Mouse (Mus musculus) hindbrain, embryonic 13.5 days (tissue): ENCODE data around the gene Enkur. TPM values are rescaled to one million over a fixed set of nuclear protein-coding genes. Genes with fewer than 3 reads are reported as not detected.
A peak's percentile ranks its signal among the peaks of the same experiment; 100 is the strongest.
"Not testable (repeated sequence)": the region's sequence is repeated elsewhere in the genome, so short reads cannot be mapped to it uniquely, and the experiment has no call there.

ENCODE experiments used
- ATAC-seq: fragments of 200-750 bp; cut with Nextera tagmentation; 2 replicates; pipeline ENCODE4 v1.8.0; 2017; ENCODE audit warnings: moderate TSS enrichment; ENCODE audit not compliant: low FRiP score
- H3K27ac ChIP-seq: fragments of 300-500 bp; sonication (generic); 2 replicates; pipeline ENCODE4 v1.5.1; 2015; ENCODE audit warnings: inconsistent platforms, mild to moderate bottlenecking, moderate library complexity
- H3K27me3 ChIP-seq: fragments of 300-500 bp; sonication (generic); 2 replicates; pipeline ENCODE4 v1.6.1; 2015; ENCODE audit warnings: mild to moderate bottlenecking, inconsistent platforms
- H3K36me3 ChIP-seq: fragments of 300-500 bp; sonication (generic); 2 replicates; pipeline ENCODE4 v1.6.1; 2015; ENCODE audit warnings: mild to moderate bottlenecking, inconsistent platforms
- H3K4me1 ChIP-seq: fragments of 300-500 bp; sonication (generic); replicated peaks from 2 replicates; pipeline ENCODE4 v1.6.1; 2015; ENCODE audit warnings: inconsistent platforms
- H3K4me2 ChIP-seq: fragments of 300-500 bp; sonication (generic); 2 replicates; pipeline ENCODE4 v1.6.1; 2015; ENCODE audit warnings: inconsistent platforms, mild to moderate bottlenecking, moderate library complexity
- H3K4me3 ChIP-seq: fragments of 300-500 bp; sonication (generic); 2 replicates; pipeline ENCODE4 v1.5.1; 2015; ENCODE audit warnings: mild to moderate bottlenecking, inconsistent platforms
- H3K9ac ChIP-seq: fragments of 300-500 bp; sonication (generic); 2 replicates; pipeline ENCODE4 v1.6.1; 2015; ENCODE audit warnings: mild to moderate bottlenecking, inconsistent platforms
- H3K9me3 ChIP-seq: fragments of 300-500 bp; sonication (generic); 2 replicates; pipeline ENCODE4 v1.6.1; 2016; ENCODE audit warnings: inconsistent platforms
- WGBS: fragments of 180-500 bp; shearing (Covaris S2); methylation state at CpG from one replicate; pipeline ENCODE4 v1.1.7; 2015; 5-methylcytosine and 5-hydroxymethylcytosine counted together
- polyA plus RNA-seq: library from polyadenylated mRNA; unstranded; fragments of >200 nt; fragmentation: Nextera tagmentation; extraction: Ambion mirVana; gene quantifications from 2 replicates; pipeline ENCODE4 v1.2.1, GENCODE M21; 2015

Enkur gene
- 3.7 and 6.0 TPM in 2 replicates for polyA plus RNA-seq

- no peaks in the 10 kb centered on the region for H3K27me3 ChIP-seq
These were observed at the start of gene Enkur, which contains the start of gene Thnsl1 for GRCm38 (mm10) chr2:21204912-21205830. Gene Enkur (minus strand): TSS chr2:21205365. Gene Thnsl1 (plus strand): TSS chr2:21205724.

GRCm38 (mm10) chr2:21254308-21254707 lies 49.1 kb upstream of the Enkur start:
- Histone ChIP-seq H3K27me3 (no peaks in the 10 kb centered on the region), H3K4me2 (no peak overlapping the region), H3K27ac (no peak overlapping the region), H3K4me1 (no peaks in the 10 kb centered on the region), H3K9ac (no peak overlapping the region), H3K4me3 (no peak overlapping the region), H3K36me3 (no peaks in the 10 kb centered on the region), H3K9me3 (no peaks in the 10 kb centered on the region)
- no peak for ATAC-seq

More at GRCm38 (mm10) chr2:21204912-21205830, at the start of gene Enkur, which contains the start of gene Thnsl1:
- H3K4me1 ChIP-seq: peaks cover 20% of the 10 kb centered on the region
- peak within 1 kb of the TSS; percentile 72 for H3K4me2 ChIP-seq
- WGBS: 3% methylated on average over 42 of the region's 43 CpGs
- H3K4me3 ChIP-seq: peak within 1 kb of the TSS; percentile 67
- peak; percentile 99 for ATAC-seq
- H3K36me3 ChIP-seq: no peaks in the 10 kb centered on the region
- H3K9me3 ChIP-seq: no peaks in the 10 kb centered on the region
- peak within 1 kb of the TSS; percentile 86 for H3K27ac ChIP-seq
- H3K9ac ChIP-seq: peak within 1 kb of the TSS; percentile 72

DNA sequence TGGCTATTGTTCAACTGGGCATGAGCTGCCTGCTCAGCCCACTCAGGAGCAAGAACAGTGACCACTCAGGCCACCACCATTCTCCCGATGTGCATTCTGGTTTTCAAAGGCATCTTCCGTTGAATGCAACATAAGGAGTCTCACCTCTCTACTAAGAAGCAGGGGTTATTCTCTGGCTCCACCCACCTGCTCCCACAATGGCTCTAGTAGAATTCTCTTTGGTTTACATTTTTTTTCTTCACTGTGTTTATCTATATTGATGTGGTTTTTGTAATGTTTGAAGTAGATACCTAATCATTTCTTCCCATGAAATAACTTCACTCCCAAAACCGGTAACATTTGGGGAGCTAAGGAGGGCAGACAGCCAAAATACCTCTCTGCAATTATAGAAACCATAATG lies 48.5 kb upstream of the Enkur start:
- no peaks in the 10 kb centered on the region for H3K9me3 ChIP-seq
- no peaks in the 10 kb centered on the region for H3K27me3 ChIP-seq
- no peak overlapping the region for H3K9ac ChIP-seq
- H3K36me3 ChIP-seq: no peaks in the 10 kb centered on the region
- 91% methylated on average over 3 of the region's 3 CpGs for WGBS
- no peak overlapping the region for H3K4me2 ChIP-seq
- H3K4me1 ChIP-seq: no peaks in the 10 kb centered on the region
- ATAC-seq: no peak
- no peak overlapping the region for H3K4me3 ChIP-seq
- no peak overlapping the region for H3K27ac ChIP-seq

GRCm38 (mm10) chr2:21245477-21246102 lies 40.4 kb upstream of the Enkur start:
- no peaks in the 10 kb centered on the region for H3K9me3 ChIP-seq
- WGBS: 89% methylated on average over 2 of the region's 2 CpGs
- H3K27ac ChIP-seq: no peak overlapping the region
- H3K9ac ChIP-seq: no peak overlapping the region
- H3K27me3 ChIP-seq: no peaks in the 10 kb centered on the region
- no peak for ATAC-seq
- no peaks in the 10 kb centered on the region for H3K4me1 ChIP-seq
- no peak overlapping the region for H3K4me2 ChIP-seq
- H3K4me3 ChIP-seq: no peak overlapping the region
- no peaks in the 10 kb centered on the region for H3K36me3 ChIP-seq

- no peak for ATAC-seq
- Histone ChIP-seq H3K9ac (no peak overlapping the region), H3K4me2 (no peak overlapping the region), H3K4me3 (no peak overlapping the region), H3K27ac (no peak overlapping the region), H3K4me1 (no peaks in the 10 kb centered on the region), H3K27me3 (no peaks in the 10 kb centered on the region), H3K36me3 (no peaks in the 10 kb centered on the region), H3K9me3 (no peaks in the 10 kb centered on the region)
- 89% methylated on average over 4 of the region's 4 CpGs for WGBS
These were observed 39.8 kb upstream of the Enkur start for GRCm38 (mm10) chr2:21244986-21245385.

DNA sequence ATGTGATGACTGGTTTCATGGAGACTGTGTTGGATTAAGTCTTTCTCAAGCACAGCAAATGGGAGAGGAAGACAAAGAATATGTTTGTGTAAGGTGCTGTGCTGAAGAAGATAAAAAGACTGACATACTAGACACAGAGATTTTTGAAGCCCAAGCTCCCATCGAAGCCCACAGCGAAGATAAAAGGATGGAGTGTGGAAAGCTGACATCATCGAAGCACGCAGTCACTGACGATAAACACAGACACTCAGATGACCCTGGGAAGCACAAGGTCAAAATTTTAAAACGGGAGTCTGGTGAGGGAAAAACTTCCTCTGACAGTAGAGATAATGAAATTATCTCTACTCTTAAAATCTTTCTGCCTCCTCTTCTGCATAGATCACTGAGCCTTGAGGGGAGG lies 38.9 kb upstream of the Enkur start:
- not testable (repeated sequence) for H3K36me3 ChIP-seq, H3K9me3 ChIP-seq, H3K4me3 ChIP-seq, ATAC-seq, H3K27ac ChIP-seq, H3K4me2 ChIP-seq, H3K9ac ChIP-seq, H3K4me1 ChIP-seq, H3K27me3 ChIP-seq
- 88% methylated on average over 5 of the region's 6 CpGs for WGBS

DNA sequence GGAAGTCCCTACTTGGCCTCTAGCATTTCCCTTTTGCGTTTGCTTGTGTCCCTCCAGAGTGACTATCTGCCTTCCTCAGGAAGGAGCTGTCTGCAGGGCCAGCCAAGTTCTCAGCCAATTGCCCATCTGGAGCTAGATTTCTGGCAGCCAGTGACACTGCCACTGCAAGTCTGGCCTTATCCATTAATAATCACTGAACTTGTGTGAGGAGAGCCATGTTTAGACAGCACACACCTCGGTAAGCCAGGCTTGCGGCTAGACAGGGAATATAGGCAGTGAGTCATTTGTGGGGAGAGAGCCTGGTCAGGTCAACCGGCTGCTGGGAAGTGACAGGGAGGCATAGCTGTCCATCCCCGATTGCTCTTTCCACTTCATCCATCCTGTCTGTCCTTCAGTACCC lies 31.7 kb upstream of the Enkur start:
- no peak overlapping the region for H3K4me2 ChIP-seq
- no peaks in the 10 kb centered on the region for H3K36me3 ChIP-seq
- ATAC-seq: no peak
- H3K9ac ChIP-seq: no peak overlapping the region
- H3K4me1 ChIP-seq: no peaks in the 10 kb centered on the region
- H3K27me3 ChIP-seq: no peaks in the 10 kb centered on the region
- no peak overlapping the region for H3K27ac ChIP-seq
- WGBS: 87% methylated on average over 5 of the region's 5 CpGs
- H3K9me3 ChIP-seq: no peaks in the 10 kb centered on the region
- H3K4me3 ChIP-seq: no peak overlapping the region

- no peak overlapping the region for H3K27ac ChIP-seq
- no peak overlapping the region for H3K9ac ChIP-seq
- no peaks in the 10 kb centered on the region for H3K9me3 ChIP-seq
- H3K27me3 ChIP-seq: no peaks in the 10 kb centered on the region
- H3K4me1 ChIP-seq: no peaks in the 10 kb centered on the region
- no peaks in the 10 kb centered on the region for H3K36me3 ChIP-seq
- WGBS: 95% methylated on average over 4 of the region's 4 CpGs
- no peak for ATAC-seq
- no peak overlapping the region for H3K4me2 ChIP-seq
- H3K4me3 ChIP-seq: no peak overlapping the region
These were observed 30.8 kb upstream of the Enkur start for GRCm38 (mm10) chr2:21235844-21236386.

GRCm38 (mm10) chr2:21234871-21235648 lies 29.9 kb upstream of the Enkur start:
- Histone ChIP-seq H3K27me3 (no peaks in the 10 kb centered on the region), H3K4me3 (no peak overlapping the region), H3K4me1 (no peaks in the 10 kb centered on the region), H3K36me3 (no peaks in the 10 kb centered on the region), H3K9ac (no peak overlapping the region), H3K9me3 (no peaks in the 10 kb centered on the region), H3K4me2 (no peak overlapping the region), H3K27ac (no peak overlapping the region)
- ATAC-seq: no peak
- WGBS: 86% methylated on average over 9 of the region's 9 CpGs

DNA sequence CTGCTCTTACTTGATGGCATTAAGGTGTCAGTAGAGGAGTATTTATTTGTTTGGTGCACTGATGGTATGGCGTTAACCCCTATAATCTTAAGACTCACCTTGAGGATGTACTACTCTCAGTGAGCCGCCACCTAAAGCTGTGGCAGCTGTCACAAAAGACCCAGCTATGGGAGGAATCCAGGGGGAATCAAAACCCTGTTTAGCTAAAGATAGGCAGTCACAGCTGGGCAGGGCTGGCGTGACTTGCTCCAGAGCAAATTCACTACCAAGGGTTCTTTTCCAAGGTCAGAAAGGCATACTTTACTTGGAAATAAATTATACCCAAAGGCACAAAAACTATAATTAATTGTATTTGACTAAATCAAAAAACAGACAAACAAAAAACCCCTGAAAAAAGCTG lies 26.0 kb upstream of the Enkur start:
- no peak overlapping the region for H3K9ac ChIP-seq
- ATAC-seq: no peak
- H3K4me1 ChIP-seq: no peaks in the 10 kb centered on the region
- H3K4me2 ChIP-seq: no peak overlapping the region
- H3K36me3 ChIP-seq: 0 out of 2 replicates have a peak, but pooled peaks cover 2% of the 10 kb centered on the region
- H3K4me3 ChIP-seq: no peak overlapping the region
- H3K9me3 ChIP-seq: no peaks in the 10 kb centered on the region
- no peaks in the 10 kb centered on the region for H3K27me3 ChIP-seq
- no peak overlapping the region for H3K27ac ChIP-seq
- WGBS: 88% methylated on average over 3 of the region's 3 CpGs

DNA sequence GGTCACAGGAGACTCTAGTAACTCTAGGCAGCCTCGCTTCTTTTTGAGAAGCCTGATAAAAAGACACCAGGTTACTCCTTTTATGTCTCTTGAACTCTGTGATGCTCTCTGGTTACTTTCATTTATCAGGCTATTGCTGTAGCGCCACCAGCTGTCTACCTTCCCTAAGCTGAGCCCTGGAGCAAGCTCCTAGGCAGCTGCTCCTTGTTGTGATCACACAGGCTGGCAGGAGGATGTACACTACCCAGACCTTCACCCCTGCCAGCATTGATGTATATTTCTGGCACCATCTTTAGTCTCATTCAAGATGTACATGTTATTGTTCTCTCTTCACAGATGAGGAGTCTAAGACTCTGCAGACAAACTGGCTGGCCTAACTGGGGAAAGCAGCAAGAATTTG lies 25.1 kb upstream of the Enkur start:
- no peak overlapping the region for H3K4me3 ChIP-seq
- no peaks in the 10 kb centered on the region for H3K9me3 ChIP-seq
- H3K36me3 ChIP-seq: 0 out of 2 replicates have a peak, but pooled peaks cover 2% of the 10 kb centered on the region
- H3K27me3 ChIP-seq: no peaks in the 10 kb centered on the region
- no peak overlapping the region for H3K9ac ChIP-seq
- no peak overlapping the region for H3K27ac ChIP-seq
- no peak for ATAC-seq
- no peak overlapping the region for H3K4me2 ChIP-seq
- H3K4me1 ChIP-seq: no peaks in the 10 kb centered on the region
- WGBS: 67% methylated on average over 2 of the region's 2 CpGs
